Comparison of ENCODE assay signal across 29 mouse cellular contexts in the genomic region with DNA sequence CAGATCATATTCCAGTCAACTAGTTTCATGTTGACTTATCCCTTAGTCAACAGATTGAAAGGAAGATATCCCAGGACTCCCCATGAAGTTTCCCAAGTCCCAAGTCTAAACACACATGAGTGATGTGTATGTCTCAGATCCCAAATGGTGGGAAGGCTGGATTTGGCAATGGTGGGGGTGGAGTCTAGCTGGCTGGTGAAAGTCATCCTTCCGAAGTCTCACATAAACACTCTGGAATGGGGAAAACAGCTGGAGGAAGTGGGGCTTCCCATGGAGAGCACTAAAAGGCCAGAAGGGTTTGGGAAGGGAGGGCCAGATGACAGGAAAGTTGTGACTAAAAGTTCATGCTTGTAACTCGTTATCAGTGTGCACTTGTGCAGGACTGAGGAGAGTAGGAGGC.
DNase-seq lines count a peak whose midpoint lies in the region; ATAC-seq and TF ChIP-seq lines count a peak whose summit lies in the region.
"Had no signal": no experiment of that assay in that cellular context is flagged by ENCODE, and none has a peak within 500 bp of the region (broad histone marks: within the 10 kb centered on the region; RNA-seq: fewer than 3 reads in every experiment).

No protein-coding gene starts in this region.

- no peak overlapping the region for H3K4me2 ChIP-seq in lung, embryonic 16.5 days (ENCODE audit: low read depth, low read length)
- no peak overlapping the region for H3K4me2 ChIP-seq in neural tube, embryonic 11.5 days (ENCODE audit: low read depth)
- H3K4me2 ChIP-seq: embryonic facial prominence, embryonic 13.5 days; forebrain, embryonic 15.5 days; intestine, embryonic 15.5 days; limb, embryonic 13.5 days; liver, embryonic 11.5 days; midbrain, embryonic 12.5 days had no signal

- no peak overlapping the region for H3K4me3 ChIP-seq in lung, embryonic 16.5 days (ENCODE audit: low read length)
- no peak overlapping the region for H3K4me3 ChIP-seq in neural tube, embryonic 11.5 days (ENCODE audit: low read depth, low read length)
- no peak overlapping the region for H3K4me3 ChIP-seq in cerebellum, adult 2 months (replicated peaks; ENCODE audit: insufficient read depth, low read depth, low read length)
- H3K4me3 ChIP-seq: embryonic facial prominence, embryonic 13.5 days; forebrain, embryonic 10.5 days; forebrain, embryonic 15.5 days; heart, adult 2 months; intestine, embryonic 15.5 days; layer of hippocampus, adult 2 months; left cerebral cortex, adult 2 months; limb, embryonic 13.5 days; midbrain, embryonic 12.5 days; myocyte had no signal

- intact Hi-C loops in heart, postnatal 25 days (cut with DNase I) = no loop called here

- TF ChIP-seq CTCF in cerebellum, adult 2 months (IDR thresholded peaks at IDR 0.05; ENCODE audit: borderline replicate concordance, insufficient read depth, low read depth, low read length) = no peak

- H3K27me3 ChIP-seq in lung, embryonic 16.5 days (ENCODE audit: control insufficient read depth, insufficient read depth, low read depth, low read length) = no peaks in the 10 kb centered on the region
- no peaks in the 10 kb centered on the region for H3K27me3 ChIP-seq in neural tube, embryonic 11.5 days (ENCODE audit: control insufficient read depth, insufficient read depth, low read length)
- H3K27me3 ChIP-seq in cerebellum, adult 2 months (ENCODE audit: control insufficient read depth, insufficient read depth, low read length) = no peaks in the 10 kb centered on the region
- H3K27me3 ChIP-seq: embryonic facial prominence, embryonic 13.5 days; forebrain, embryonic 15.5 days; intestine, embryonic 15.5 days; limb, embryonic 13.5 days; midbrain, embryonic 12.5 days had no signal

- WGBS in lung, embryonic 16.5 days = 24% methylated on average over 2 of the region's 2 CpGs
- 43% methylated on average over 2 of the region's 2 CpGs for WGBS in neural tube, embryonic 11.5 days
- WGBS in cerebellum, adult 2 months = 86% methylated on average over 2 of the region's 2 CpGs

- no peak overlapping the region for H3K9ac ChIP-seq in lung, embryonic 16.5 days (ENCODE audit: low read length)
- H3K9ac ChIP-seq in neural tube, embryonic 11.5 days (ENCODE audit: low read length) = no peak overlapping the region
- H3K9ac ChIP-seq: embryonic facial prominence, embryonic 13.5 days; forebrain, embryonic 15.5 days; intestine, embryonic 15.5 days; limb, embryonic 13.5 days; midbrain, embryonic 12.5 days had no signal

- no peak overlapping the region for H3K27ac ChIP-seq in lung, embryonic 16.5 days (ENCODE audit: low read length)
- no peak overlapping the region for H3K27ac ChIP-seq in neural tube, embryonic 11.5 days (ENCODE audit: low read depth, low read length)
- no peak overlapping the region for H3K27ac ChIP-seq in cerebellum, adult 2 months (ENCODE audit: insufficient read depth, low read length)
- H3K27ac ChIP-seq: embryonic facial prominence, embryonic 13.5 days; forebrain, embryonic 10.5 days; forebrain, embryonic 15.5 days; heart, adult 2 months; hindbrain, postnatal 0 days; intestine, embryonic 15.5 days; layer of hippocampus, adult 2 months; left cerebral cortex, adult 2 months; limb, embryonic 13.5 days; midbrain, embryonic 12.5 days had no signal

- no peak for TF ChIP-seq POLR2A in cerebellum, adult 2 months (IDR thresholded peaks at IDR 0.05; ENCODE audit: borderline replicate concordance, insufficient read depth, low read length)

- no peaks in the 10 kb centered on the region for H3K9me3 ChIP-seq in lung, embryonic 16.5 days (ENCODE audit: control insufficient read depth, low read length)
- no peaks in the 10 kb centered on the region for H3K9me3 ChIP-seq in neural tube, embryonic 11.5 days (ENCODE audit: control insufficient read depth, low read length)
- H3K9me3 ChIP-seq: embryonic facial prominence, embryonic 13.5 days; forebrain, embryonic 10.5 days; forebrain, embryonic 15.5 days; intestine, embryonic 15.5 days; limb, embryonic 13.5 days; midbrain, embryonic 12.5 days had no signal

- DNase-seq in heart, adult 8-10 months (ENCODE audit: low spot score) = peak; percentile 11
- no peak for DNase-seq in heart, postnatal 25 days (ENCODE audit: low spot score)
- no peak for DNase-seq in lung, adult 18-20 months
- DNase-seq in embryo, embryonic 11 days = peak; percentile 28
- peak; percentile 23 for DNase-seq in neural tube, embryonic 11.5 days (ENCODE audit: low spot score)
- no peak for DNase-seq in cerebellum, adult 2 months
- DNase-seq: adrenal gland, postnatal 14 days; cerebellum, adult 11-12 months; cerebellum, postnatal 10 days; gastrocnemius, postnatal 25 days; kidney, adult 2 months; kidney, postnatal 36 days; retina, postnatal 1 day; right cerebral cortex, postnatal 14 days; thymus, postnatal 4 days had no signal

- H3K4me1 ChIP-seq in lung, embryonic 16.5 days (replicated peaks; ENCODE audit: control insufficient read depth, insufficient read depth, low read length) = no peaks in the 10 kb centered on the region
- no peaks in the 10 kb centered on the region for H3K4me1 ChIP-seq in neural tube, embryonic 11.5 days (ENCODE audit: control insufficient read depth, insufficient read depth, low read length)
- no peaks in the 10 kb centered on the region for H3K4me1 ChIP-seq in cerebellum, adult 2 months (ENCODE audit: control insufficient read depth, insufficient read depth, low read length)
- H3K4me1 ChIP-seq: embryonic facial prominence, embryonic 13.5 days; forebrain, embryonic 10.5 days; forebrain, embryonic 15.5 days; intestine, embryonic 15.5 days; limb, embryonic 13.5 days; midbrain, embryonic 12.5 days had no signal

- peak; percentile 64 for ATAC-seq in lung, embryonic 16.5 days (ENCODE audit: low read depth)
- no peak for ATAC-seq in neural tube, embryonic 11.5 days (ENCODE audit: insufficient read depth, low FRiP score, low TSS enrichment)
- ATAC-seq: CD4-positive, CD25-positive, alpha-beta regulatory T cell, adult 4 months; forebrain, embryonic 15.5 days; hindbrain, postnatal 0 days; intestine, embryonic 15.5 days had no signal

- H3K36me3 ChIP-seq in lung, embryonic 16.5 days (ENCODE audit: control insufficient read depth, insufficient read depth, low read length) = no peaks in the 10 kb centered on the region
- no peaks in the 10 kb centered on the region for H3K36me3 ChIP-seq in neural tube, embryonic 11.5 days (ENCODE audit: control insufficient read depth, insufficient read depth, low read length)
- H3K36me3 ChIP-seq: embryonic facial prominence, embryonic 13.5 days; forebrain, embryonic 10.5 days; forebrain, embryonic 15.5 days; intestine, embryonic 15.5 days; limb, embryonic 13.5 days; midbrain, embryonic 12.5 days had no signal

Comparison
In these comparisons a context has a peak if more than half of its experiments do, and no peak if none do; other contexts are left out.
1. DNase-seq: peak in heart, adult 8-10 months (single experiment), embryo, embryonic 11 days (single experiment) and neural tube, embryonic 11.5 days (single experiment); none in heart, postnatal 25 days (single experiment), lung, adult 18-20 months (0 of 2) and cerebellum, adult 2 months (0 of 2).